Mouse (Mus musculus): ENCODE results near the gene Cdk6. TPM values are rescaled to one million over a fixed set of nuclear protein-coding genes. Genes with fewer than 3 reads are reported as not detected.

Gene Cdk6
- total RNA-seq, 2 experiments from 2014 or later, result 22.9 to 26.1 TPM

GRCm38 (mm10) chr5:3536592-3537212, 195.4 kb downstream of the Cdk6 start:
- no peak for DNase-seq
- intact Hi-C loops (cut with DNase I), result no loop called here

GRCm38 (mm10) chr5:3538505-3539472, 197.5 kb downstream of the Cdk6 start:
- DNase-seq, result no peak
- intact Hi-C loops (cut with DNase I), result no loop called here

- no peak for DNase-seq
- intact Hi-C loops (cut with DNase I), result no loop called here
Observed at GRCm38 (mm10) chr5:3541871-3542270, 200.6 kb downstream of the Cdk6 start.

DNA sequence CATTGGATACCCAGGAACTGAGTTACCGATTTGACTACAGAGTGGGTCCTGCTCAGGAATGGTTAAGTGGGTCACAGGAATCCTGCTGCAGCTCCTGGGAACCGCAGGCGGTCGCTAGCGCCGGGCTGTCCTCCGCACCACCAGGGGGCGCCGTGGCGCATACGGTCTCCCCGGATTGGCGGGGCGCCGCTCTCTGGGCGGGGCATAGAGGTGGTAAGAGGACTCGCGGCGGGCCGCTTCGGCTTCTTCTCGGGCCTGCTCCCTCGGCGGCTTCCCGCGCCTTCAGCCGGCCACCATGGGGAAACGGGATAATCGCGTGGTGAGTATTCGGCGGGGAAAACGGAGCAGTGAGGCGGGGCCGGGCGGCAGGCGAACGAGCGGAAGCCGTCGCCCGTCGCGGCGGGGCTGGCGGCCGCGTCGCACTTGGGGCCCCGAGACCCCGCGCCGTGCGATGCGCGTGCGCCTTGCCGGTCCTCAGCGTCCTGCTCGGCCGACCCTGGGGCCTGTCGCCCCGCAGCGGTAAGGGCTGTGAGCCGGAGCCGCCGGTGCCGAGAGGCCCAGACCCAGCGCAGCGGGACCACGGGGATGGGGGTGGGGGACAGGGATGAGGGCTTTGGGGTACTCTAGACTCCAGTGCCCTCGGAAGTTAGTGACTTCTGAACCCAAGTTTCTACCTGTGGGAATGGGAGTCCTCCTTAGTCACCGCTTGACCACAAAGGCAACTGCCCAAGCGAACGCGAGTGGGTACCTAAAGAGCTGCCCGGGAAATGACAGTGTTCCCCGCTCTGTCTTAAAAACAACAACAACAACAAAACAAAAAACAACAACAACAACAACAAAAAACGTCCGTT, 202.6 kb downstream of the Cdk6 start, which contains the start of gene Fam133b:
Gene Fam133b, plus strand, starts transcription at position 205 of the 851 bp plus-strand sequence.
- DNase-seq, result peak; percentile 99 to 100
- intact Hi-C loops (cut with DNase I), result no loop called here

- DNase-seq, result no peak
- intact Hi-C loops (cut with DNase I), result no loop called here
Observed at GRCm38 (mm10) chr5:3544480-3544769, 203.1 kb downstream of the Cdk6 start.

- no peak for DNase-seq
- intact Hi-C loops (cut with DNase I), result no loop called here
Observed at GRCm38 (mm10) chr5:3546226-3546625, 204.9 kb downstream of the Cdk6 start.

DNA sequence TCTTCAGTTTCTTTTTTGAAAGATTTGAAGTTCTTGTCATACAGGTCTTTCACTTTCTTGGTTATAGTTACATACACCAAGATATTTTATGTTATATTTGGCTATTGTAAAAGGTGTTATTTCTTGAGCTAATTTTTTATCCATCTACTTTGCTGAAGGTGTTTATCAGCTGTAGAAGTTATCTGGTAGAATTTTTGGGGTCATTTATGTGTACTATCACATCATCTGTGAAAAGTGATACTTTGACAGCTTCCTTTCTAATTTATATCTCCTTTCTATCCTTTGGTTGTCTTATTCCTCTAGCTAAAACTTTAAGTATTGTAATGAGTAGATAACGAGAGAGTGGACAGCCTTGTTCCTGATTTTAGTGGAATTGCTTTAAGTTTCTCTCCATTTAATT, 210.2 kb downstream of the Cdk6 start:
- intact Hi-C loops (cut with DNase I), result no loop called here

GRCm38 (mm10) chr5:3554198-3554597, 212.9 kb downstream of the Cdk6 start:
- DNase-seq, result no peak
- intact Hi-C loops (cut with DNase I), result no loop called here

More for the DNA sequence above, 210.2 kb downstream of the Cdk6 start:
- no peak for DNase-seq

- no peak for DNase-seq
Observed at GRCm38 (mm10) chr5:3571266-3571665, 230.0 kb downstream of the Cdk6 start, which contains the start of gene 1700109H08Rik. Gene 1700109H08Rik, plus strand, starts transcription at chr5:3571566.

DNA sequence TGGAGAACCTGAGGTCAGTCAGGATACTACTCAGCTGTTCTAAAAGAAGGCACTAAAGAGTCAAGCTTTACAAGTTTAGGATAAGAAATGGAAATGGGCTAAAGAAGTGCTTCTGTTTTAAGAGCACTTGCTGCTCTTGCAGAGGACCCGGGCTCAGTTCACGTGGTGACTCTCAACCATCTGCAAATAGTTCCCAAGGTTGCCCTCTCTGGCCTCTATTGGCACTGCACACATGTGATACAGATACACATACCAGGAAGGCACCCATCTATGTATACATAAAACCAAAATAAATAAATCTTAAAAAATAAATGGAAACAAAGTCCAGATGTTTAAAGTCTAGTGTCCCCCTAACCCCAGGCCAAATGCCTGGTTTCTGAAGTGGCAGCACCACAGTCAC, 233.5 kb downstream of the Cdk6 start:
- intact Hi-C loops (cut with DNase I), result no loop called here
- DNase-seq, result no peak

More at GRCm38 (mm10) chr5:3571266-3571665, 230.0 kb downstream of the Cdk6 start, which contains the start of gene 1700109H08Rik:
- intact Hi-C loops (cut with DNase I), result no loop called here

GRCm38 (mm10) chr5:3577939-3578338, 236.7 kb downstream of the Cdk6 start:
- intact Hi-C loops (cut with DNase I), result no loop called here
- DNase-seq, result no peak

- intact Hi-C loops (cut with DNase I), result no loop called here
- no peak for DNase-seq
Observed at GRCm38 (mm10) chr5:3579066-3579465, 237.8 kb downstream of the Cdk6 start.

Other genes with a start within 250 kb of the Cdk6 start
- gene Fam133b, start 202.3 kb downstream of the Cdk6 start, total RNA-seq (2021), result 10 to 100 TPM; 16.0 to 19.4 TPM
- gene 1700109H08Rik, start 230.1 kb downstream of the Cdk6 start, total RNA-seq (2021), result 1 to 10 TPM; 1.7 to 3.8 TPM